Mouse (Mus musculus) hindbrain, embryonic 12.5 days (tissue): ENCODE results near the gene Map1lc3b. TPM values are rescaled to one million over a fixed set of nuclear protein-coding genes. Genes with fewer than 3 reads are reported as not detected.

Experiments used
- polyA plus RNA-seq: library from polyadenylated mRNA; unstranded; fragments of >200 nt; fragmentation: Nextera tagmentation; extraction: Ambion mirVana; gene quantifications from 2 replicates; pipeline ENCODE4 v1.2.1, GENCODE M21; 2016

Map1lc3b gene
- polyA plus RNA-seq, 1 experiment from 2014 or later: 292 TPM

Other genes starting within 250 kb of the Map1lc3b start
- gene 1700018B08Rik, start 46.0 kb upstream of the Map1lc3b start, polyA plus RNA-seq: not detected in 2 replicates
- 25.3 and 27.0 TPM in 2 replicates for gene Fbxo31, start 11.6 kb upstream of the Map1lc3b start, polyA plus RNA-seq
- 26.5 and 27.6 TPM in 2 replicates for gene Zcchc14, start 62.5 kb downstream of the Map1lc3b start, polyA plus RNA-seq
- 47.7 and 50.9 TPM in 2 replicates for gene Jph3, start 139.3 kb downstream of the Map1lc3b start, polyA plus RNA-seq
- gene Klhdc4, start 239.2 kb downstream of the Map1lc3b start, polyA plus RNA-seq: 43.0 and 43.4 TPM in 2 replicates